Mouse (Mus musculus) embryonic facial prominence, embryonic 14.5 days (tissue): ENCODE results near the gene Gmpr2. TPM values are rescaled to one million over a fixed set of nuclear protein-coding genes. Genes with fewer than 3 reads are reported as not detected.

Experiments used
- ATAC-seq: fragments of 200-750 bp; cut with Nextera tagmentation; 2 replicates; pipeline ENCODE4 v1.8.0; 2017; ENCODE audit warnings: low read depth, moderate number of reproducible peaks, moderate TSS enrichment
- DNase-seq: peaks from one replicate; pipeline ENCODE4 v3.0.0-alpha.2; 2015; ENCODE audit warnings: low spot score
- H3K27ac ChIP-seq: fragments of 300-500 bp; sonication (generic); replicated peaks from 2 replicates; pipeline ENCODE4 v1.5.1; 2014; ENCODE audit warnings: low read depth, mild to moderate bottlenecking, low read length, moderate library complexity
- H3K27me3 ChIP-seq: fragments of 300-500 bp; sonication (generic); replicated peaks from 2 replicates; pipeline ENCODE4 v1.6.1; 2014; ENCODE audit warnings: low read length; ENCODE audit not compliant: control insufficient read depth, insufficient read depth
- H3K36me3 ChIP-seq: fragments of 300-500 bp; sonication (generic); 2 replicates; pipeline ENCODE4 v1.6.1; 2014; ENCODE audit warnings: low read length, mixed read lengths; ENCODE audit not compliant: control insufficient read depth, insufficient read depth
- H3K4me1 ChIP-seq: fragments of 300-500 bp; sonication (generic); 2 replicates; pipeline ENCODE4 v1.6.1; 2014; ENCODE audit warnings: antibody characterized with exemption, low read length; ENCODE audit not compliant: control insufficient read depth, insufficient read depth
- H3K4me2 ChIP-seq: fragments of 300-500 bp; sonication (generic); 2 replicates; pipeline ENCODE4 v1.6.1; 2014; ENCODE audit warnings: low read depth, mild to moderate bottlenecking, low read length, moderate library complexity, mixed read lengths
- H3K4me3 ChIP-seq: fragments of 300-500 bp; sonication (generic); 2 replicates; pipeline ENCODE4 v1.5.1; 2014; ENCODE audit warnings: low read depth, mild to moderate bottlenecking, low read length
- H3K9ac ChIP-seq: fragments of 300-500 bp; sonication (generic); 2 replicates; pipeline ENCODE4 v1.6.1; 2014; ENCODE audit warnings: low read depth, mild to moderate bottlenecking, low read length, moderate library complexity, mixed read lengths
- H3K9me3 ChIP-seq: fragments of 300-500 bp; sonication (generic); 2 replicates; pipeline ENCODE4 v1.6.1; 2016; ENCODE audit warnings: low read length; ENCODE audit not compliant: control insufficient read depth
- WGBS: fragments of 180-500 bp; shearing (Covaris S2); extraction: QIAGEN DNeasy Blood & Tissue Kit; methylation state at CpG from one replicate; pipeline ENCODE4 v1.1.7; 2014; 5-methylcytosine and 5-hydroxymethylcytosine counted together
- polyA plus RNA-seq: library from polyadenylated mRNA; unstranded; fragments of >200 nt; fragmentation: Nextera tagmentation; extraction: Ambion mirVana; gene quantifications from 2 replicates; pipeline ENCODE4 v1.2.1, GENCODE M21; 2014

Gene Gmpr2
- polyA plus RNA-seq, 1 experiment from 2014 or later = 49.6 TPM

DNA sequence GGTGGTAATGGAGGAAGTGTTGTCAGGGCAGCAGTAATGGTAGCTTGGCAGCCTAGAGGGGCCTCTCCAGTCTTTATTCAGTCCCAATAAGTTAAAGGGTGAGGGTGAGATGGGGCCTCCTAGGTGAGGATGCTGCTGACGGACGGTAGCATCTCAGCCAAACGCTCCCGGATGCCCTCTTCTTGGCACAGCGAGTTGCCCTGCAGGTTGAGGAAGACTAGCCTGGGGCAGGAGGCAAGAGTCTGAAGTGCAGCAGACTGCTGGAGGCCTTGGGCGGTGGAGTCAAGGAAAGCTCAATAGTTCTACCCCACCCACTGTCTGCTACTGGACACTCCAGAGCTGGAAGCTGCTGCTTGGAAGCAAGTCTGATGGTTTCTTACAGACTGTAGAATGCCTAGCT, 44.5 kb downstream of the Gmpr2 start:
- Histone ChIP-seq H3K4me2 (no peak overlapping the region), H3K36me3 (peaks cover 34% of the 10 kb centered on the region), H3K9ac (no peak overlapping the region), H3K27ac (no peak overlapping the region), H3K4me1 (peaks cover 2% of the 10 kb centered on the region; the same call in 1 of the 2 replicates), H3K27me3 (peaks cover 15% of the 10 kb centered on the region), H3K4me3 (no peak overlapping the region), H3K9me3 (no peaks in the 10 kb centered on the region)
- DNase-seq (no peak), ATAC-seq (no peak)
- WGBS = 84% methylated on average over 6 of the region's 6 CpGs

- no peak overlapping the region for H3K4me2 ChIP-seq
- H3K36me3 ChIP-seq = peaks cover 34% of the 10 kb centered on the region
- H3K27me3 ChIP-seq = peaks cover 15% of the 10 kb centered on the region
- no peak overlapping the region for H3K4me3 ChIP-seq
- H3K9ac ChIP-seq = no peak overlapping the region
- ATAC-seq (no peak), DNase-seq (no peak)
- H3K9me3 ChIP-seq = no peaks in the 10 kb centered on the region
- WGBS = 47% methylated on average over 8 of the region's 8 CpGs
- H3K27ac ChIP-seq = no peak overlapping the region
- peaks cover 3% of the 10 kb centered on the region; the same call in 1 of the 2 replicates for H3K4me1 ChIP-seq
Observed at GRCm38 (mm10) chr14:55716884-55717283, 45.1 kb downstream of the Gmpr2 start.

GRCm38 (mm10) chr14:55719737-55720136, 48.0 kb downstream of the Gmpr2 start:
- Histone ChIP-seq H3K4me1 (0 out of 2 replicates have a peak, but pooled peaks cover 3% of the 10 kb centered on the region), H3K4me3 (no peak overlapping the region), H3K36me3 (peaks cover 34% of the 10 kb centered on the region), H3K27me3 (no peaks in the 10 kb centered on the region), H3K9me3 (no peaks in the 10 kb centered on the region), H3K27ac (no peak overlapping the region), H3K9ac (no peak overlapping the region), H3K4me2 (no peak overlapping the region)
- no peak for ATAC-seq
- WGBS = 85% methylated on average over 6 of the region's 6 CpGs
- DNase-seq = no peak

GRCm38 (mm10) chr14:55720666-55721065, 48.9 kb downstream of the Gmpr2 start:
- Histone ChIP-seq H3K27me3 (no peaks in the 10 kb centered on the region), H3K4me2 (0 out of 2 replicates have a peak overlapping the region, but pooled peaks have one; percentile 62), H3K9me3 (no peaks in the 10 kb centered on the region), H3K9ac (no peak overlapping the region), H3K4me3 (no peak overlapping the region), H3K36me3 (peaks cover 34% of the 10 kb centered on the region), H3K4me1 (0 out of 2 replicates have a peak, but pooled peaks cover 3% of the 10 kb centered on the region), H3K27ac (no peak overlapping the region)
- DNase-seq = no peak
- ATAC-seq = no peak
- 92% methylated on average over 11 of the region's 12 CpGs for WGBS

GRCm38 (mm10) chr14:55721076-55721475, 49.3 kb downstream of the Gmpr2 start:
- peak overlapping the region; percentile 80; the same call in 1 of the 2 replicates for H3K9ac ChIP-seq
- H3K4me2 ChIP-seq = peak overlapping the region; percentile 62
- H3K4me3 ChIP-seq = peak overlapping the region; percentile 84
- H3K4me1 ChIP-seq = 0 out of 2 replicates have a peak, but pooled peaks cover 3% of the 10 kb centered on the region
- no peaks in the 10 kb centered on the region for H3K27me3 ChIP-seq
- no peak overlapping the region for H3K27ac ChIP-seq
- H3K36me3 ChIP-seq = peaks cover 32% of the 10 kb centered on the region
- H3K9me3 ChIP-seq = no peaks in the 10 kb centered on the region
- ATAC-seq = no peak
- no peak for DNase-seq
- 81% methylated on average over 6 of the region's 6 CpGs for WGBS

DNA sequence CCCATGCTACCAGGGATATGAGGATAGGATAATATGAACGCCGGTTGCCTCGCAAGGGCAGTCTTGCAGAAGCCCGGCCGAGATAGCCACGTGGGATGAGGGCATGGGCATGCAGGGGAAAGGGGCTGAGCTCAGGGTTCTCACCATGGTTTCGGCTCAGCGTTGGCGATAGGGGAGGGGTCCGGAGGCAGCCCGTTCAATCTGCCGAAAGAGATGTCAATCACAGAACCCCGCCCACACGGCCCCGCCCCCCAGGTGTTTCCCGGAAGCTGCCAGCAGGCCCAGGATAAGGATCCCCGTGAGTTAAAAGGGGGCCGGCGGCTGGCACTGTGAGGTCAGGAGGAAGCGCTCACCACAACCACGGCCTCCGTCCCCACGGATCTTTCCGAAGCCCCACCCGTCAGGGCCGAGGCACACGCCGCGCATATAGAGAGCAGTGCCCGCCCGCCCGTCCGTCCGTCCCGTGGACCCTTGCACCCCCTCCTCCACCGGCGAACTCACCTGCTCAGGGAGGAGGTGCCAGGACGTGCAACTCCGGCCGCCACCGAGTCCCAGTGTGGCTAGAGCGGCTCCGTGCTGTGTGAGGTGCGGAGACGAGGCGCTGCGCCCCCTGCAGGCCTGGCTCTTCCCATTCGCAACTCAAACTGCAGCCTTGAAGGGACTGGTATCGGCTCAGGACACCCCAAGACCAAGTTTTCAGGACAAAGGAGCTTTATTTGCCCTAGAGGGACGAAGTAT, 50.1 kb downstream of the Gmpr2 start, which contains the start of gene Rabggta:
Gene Rabggta, minus strand, starts transcription at position 564 of the 738 bp plus-strand sequence.
- ATAC-seq (peak; percentile 98), DNase-seq (peak; percentile 97)
- peaks cover 24% of the 10 kb centered on the region for H3K36me3 ChIP-seq
- no peaks in the 10 kb centered on the region for H3K27me3 ChIP-seq
- peak within 1 kb of the TSS; percentile 79 for H3K27ac ChIP-seq
- peak within 1 kb of the TSS; percentile 80 for H3K9ac ChIP-seq
- 0 out of 2 replicates have a peak, but pooled peaks cover 3% of the 10 kb centered on the region for H3K4me1 ChIP-seq
- peak within 1 kb of the TSS; percentile 62 for H3K4me2 ChIP-seq
- no peaks in the 10 kb centered on the region for H3K9me3 ChIP-seq
- H3K4me3 ChIP-seq = peak within 1 kb of the TSS; percentile 84
- under 1% methylated on average over 31 of the region's 50 CpGs for WGBS

DNA sequence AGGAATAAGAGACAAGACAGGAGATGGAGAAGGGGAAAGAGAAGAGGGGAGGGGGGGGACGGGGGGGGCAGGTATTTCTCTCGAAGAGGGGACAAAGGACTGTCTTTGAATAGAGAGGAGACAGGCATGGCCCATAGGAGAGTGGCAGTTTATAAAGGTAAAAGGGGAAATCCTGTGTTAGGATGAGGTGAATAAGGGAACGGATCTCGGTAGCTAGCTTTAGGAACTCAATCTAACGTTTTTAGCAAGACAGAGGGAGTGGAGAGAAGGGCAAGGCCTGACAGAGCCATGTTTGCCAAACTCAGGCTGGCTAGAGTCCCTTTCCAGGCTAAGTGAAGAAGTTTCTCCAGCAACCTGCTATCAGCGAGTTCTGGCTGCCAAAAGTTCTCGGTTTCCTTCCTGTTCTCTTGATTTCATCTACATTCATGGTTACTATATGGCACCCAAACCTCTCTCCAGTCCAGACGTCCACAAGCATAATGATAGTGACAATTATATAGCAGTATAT, 50.8 kb downstream of the Gmpr2 start:
- H3K27ac ChIP-seq = peak overlapping the region; percentile 79; the same call in 1 of the 2 replicates

GRCm38 (mm10) chr14:55723433-55723832, 51.7 kb downstream of the Gmpr2 start:
- Histone ChIP-seq H3K27me3 (no peaks in the 10 kb centered on the region), H3K4me1 (0 out of 2 replicates have a peak, but pooled peaks cover 3% of the 10 kb centered on the region), H3K4me2 (no peak overlapping the region), H3K9me3 (no peaks in the 10 kb centered on the region), H3K4me3 (no peak overlapping the region), H3K36me3 (peaks cover 15% of the 10 kb centered on the region; the same call in 1 of the 2 replicates), H3K9ac (no peak overlapping the region), H3K27ac (no peak overlapping the region)
- no peak for ATAC-seq
- no peak for DNase-seq
- WGBS = 93% methylated on average over 7 of the region's 7 CpGs

More for the DNA sequence above, 50.8 kb downstream of the Gmpr2 start:
- ATAC-seq = no peak
- H3K9me3 ChIP-seq = no peaks in the 10 kb centered on the region
- peak overlapping the region; percentile 80 for H3K9ac ChIP-seq
- no peaks in the 10 kb centered on the region for H3K27me3 ChIP-seq
- 48% methylated on average over 8 of the region's 8 CpGs for WGBS
- peak overlapping the region; percentile 84 for H3K4me3 ChIP-seq
- DNase-seq = no peak
- H3K4me1 ChIP-seq = 0 out of 2 replicates have a peak, but pooled peaks cover 3% of the 10 kb centered on the region
- H3K4me2 ChIP-seq = peak overlapping the region; percentile 62
- peaks cover 20% of the 10 kb centered on the region; the same call in 1 of the 2 replicates for H3K36me3 ChIP-seq
